Mouse (Mus musculus): ENCODE measurements around the gene Barx2. TPM values are rescaled to one million over a fixed set of nuclear protein-coding genes. Genes with fewer than 3 reads are reported as not detected.

The Barx2 gene
- polyA plus RNA-seq, 1 experiment from 2014 or later: 1.4 TPM

- H3K4me1 ChIP-seq (ENCODE audit: control insufficient read depth, insufficient read depth, low read length): no peaks in the 10 kb centered on the region
- no peaks in the 10 kb centered on the region for H3K9me3 ChIP-seq (replicated peaks; ENCODE audit: control insufficient read depth, low read length)
- H3K4me3 ChIP-seq (ENCODE audit: low read depth, low read length): no peak overlapping the region
- H3K27me3 ChIP-seq (ENCODE audit: control insufficient read depth, insufficient read depth, low read length): no peaks in the 10 kb centered on the region
- H3K4me2 ChIP-seq (ENCODE audit: low read depth, low read length): no peak overlapping the region
- DNase-seq (ENCODE audit: low spot score) (no peak), ATAC-seq (replicated peaks; ENCODE audit: insufficient number of reproducible peaks, low FRiP score, low TSS enrichment, low read depth) (no peak)
- 75% methylated on average over 4 of the region's 4 CpGs for WGBS
- no peak overlapping the region for H3K27ac ChIP-seq (replicated peaks; ENCODE audit: low read depth, low read length)
- no peak overlapping the region for H3K9ac ChIP-seq (replicated peaks; ENCODE audit: low read length)
- H3K36me3 ChIP-seq (replicated peaks; ENCODE audit: control insufficient read depth, insufficient read depth, low read depth, low read length): no peaks in the 10 kb centered on the region; the same call in 1 of the 2 replicates
These were observed 72.7 kb downstream of the Barx2 start for GRCm38 (mm10) chr9:31840571-31840970.

GRCm38 (mm10) chr9:31840037-31840436, 73.2 kb downstream of the Barx2 start:
- no peak overlapping the region for H3K9ac ChIP-seq (replicated peaks; ENCODE audit: low read length)
- H3K4me2 ChIP-seq (ENCODE audit: low read depth, low read length): no peak overlapping the region
- DNase-seq (ENCODE audit: low spot score): no peak
- ATAC-seq (replicated peaks; ENCODE audit: insufficient number of reproducible peaks, low FRiP score, low TSS enrichment, low read depth): no peak
- no peaks in the 10 kb centered on the region for H3K9me3 ChIP-seq (replicated peaks; ENCODE audit: control insufficient read depth, low read length)
- H3K36me3 ChIP-seq (replicated peaks; ENCODE audit: control insufficient read depth, insufficient read depth, low read depth, low read length): no peaks in the 10 kb centered on the region; the same call in 1 of the 2 replicates
- WGBS: 72% methylated on average over 3 of the region's 3 CpGs
- H3K27me3 ChIP-seq (ENCODE audit: control insufficient read depth, insufficient read depth, low read length): no peaks in the 10 kb centered on the region
- H3K27ac ChIP-seq (replicated peaks; ENCODE audit: low read depth, low read length): no peak overlapping the region
- H3K4me1 ChIP-seq (ENCODE audit: control insufficient read depth, insufficient read depth, low read length): no peaks in the 10 kb centered on the region
- H3K4me3 ChIP-seq (ENCODE audit: low read depth, low read length): no peak overlapping the region

- Histone ChIP-seq H3K27ac (replicated peaks; ENCODE audit: low read depth, low read length) (no peak overlapping the region), H3K9ac (replicated peaks; ENCODE audit: low read length) (no peak overlapping the region), H3K36me3 (replicated peaks; ENCODE audit: control insufficient read depth, insufficient read depth, low read depth, low read length) (no peaks in the 10 kb centered on the region; the same call in 1 of the 2 replicates), H3K27me3 (ENCODE audit: control insufficient read depth, insufficient read depth, low read length) (no peaks in the 10 kb centered on the region), H3K4me1 (ENCODE audit: control insufficient read depth, insufficient read depth, low read length) (no peaks in the 10 kb centered on the region), H3K4me2 (ENCODE audit: low read depth, low read length) (no peak overlapping the region), H3K4me3 (ENCODE audit: low read depth, low read length) (no peak overlapping the region), H3K9me3 (replicated peaks; ENCODE audit: control insufficient read depth, low read length) (no peaks in the 10 kb centered on the region)
- DNase-seq (ENCODE audit: low spot score) (peak; percentile 51), ATAC-seq (replicated peaks; ENCODE audit: insufficient number of reproducible peaks, low FRiP score, low TSS enrichment, low read depth) (peak; percentile 18; the same call in 1 of the 2 replicates)
- WGBS: 37% methylated on average over 15 of the region's 15 CpGs
These were observed 73.9 kb downstream of the Barx2 start for GRCm38 (mm10) chr9:31839106-31840027.

- 60% methylated on average over 6 of the region's 6 CpGs for WGBS
- Histone ChIP-seq H3K4me2 (ENCODE audit: low read depth, low read length) (no peak overlapping the region), H3K27ac (replicated peaks; ENCODE audit: low read depth, low read length) (no peak overlapping the region)
These were observed 75.2 kb downstream of the Barx2 start for GRCm38 (mm10) chr9:31838047-31838446.

GRCm38 (mm10) chr9:31808753-31809152, 104.5 kb downstream of the Barx2 start:
- WGBS: 73% methylated on average over 2 of the region's 2 CpGs

More at GRCm38 (mm10) chr9:31838047-31838446, 75.2 kb downstream of the Barx2 start:
- Histone ChIP-seq H3K4me3 (ENCODE audit: low read depth, low read length) (no peak overlapping the region), H3K9me3 (replicated peaks; ENCODE audit: control insufficient read depth, low read length) (no peaks in the 10 kb centered on the region), H3K36me3 (replicated peaks; ENCODE audit: control insufficient read depth, insufficient read depth, low read depth, low read length) (no peaks in the 10 kb centered on the region; the same call in 1 of the 2 replicates), H3K4me1 (ENCODE audit: control insufficient read depth, insufficient read depth, low read length) (no peaks in the 10 kb centered on the region), H3K9ac (replicated peaks; ENCODE audit: low read length) (0 out of 2 replicates have a peak overlapping the region, but pooled peaks have one; percentile 9), H3K27me3 (ENCODE audit: control insufficient read depth, insufficient read depth, low read length) (no peaks in the 10 kb centered on the region)
- ATAC-seq (replicated peaks; ENCODE audit: insufficient number of reproducible peaks, low FRiP score, low TSS enrichment, low read depth): no peak
- DNase-seq (ENCODE audit: low spot score): no peak

GRCm38 (mm10) chr9:31802641-31803040, 110.6 kb downstream of the Barx2 start:
- ATAC-seq (replicated peaks; ENCODE audit: insufficient number of reproducible peaks, low FRiP score, low TSS enrichment, low read depth): no peak
- DNase-seq (ENCODE audit: low spot score): no peak
- Histone ChIP-seq H3K4me2 (ENCODE audit: low read depth, low read length) (no peak overlapping the region), H3K4me1 (ENCODE audit: control insufficient read depth, insufficient read depth, low read length) (no peaks in the 10 kb centered on the region), H3K27me3 (ENCODE audit: control insufficient read depth, insufficient read depth, low read length) (no peaks in the 10 kb centered on the region), H3K9ac (replicated peaks; ENCODE audit: low read length) (no peak overlapping the region), H3K36me3 (replicated peaks; ENCODE audit: control insufficient read depth, insufficient read depth, low read depth, low read length) (no peaks in the 10 kb centered on the region), H3K27ac (replicated peaks; ENCODE audit: low read depth, low read length) (no peak overlapping the region), H3K4me3 (ENCODE audit: low read depth, low read length) (no peak overlapping the region), H3K9me3 (replicated peaks; ENCODE audit: control insufficient read depth, low read length) (no peaks in the 10 kb centered on the region)
- 94% methylated on average over 1 of the region's 1 CpGs for WGBS

More at GRCm38 (mm10) chr9:31808753-31809152, 104.5 kb downstream of the Barx2 start:
- Histone ChIP-seq H3K27ac (replicated peaks; ENCODE audit: low read depth, low read length) (no peak overlapping the region), H3K9me3 (replicated peaks; ENCODE audit: control insufficient read depth, low read length) (no peaks in the 10 kb centered on the region), H3K36me3 (replicated peaks; ENCODE audit: control insufficient read depth, insufficient read depth, low read depth, low read length) (no peaks in the 10 kb centered on the region), H3K27me3 (ENCODE audit: control insufficient read depth, insufficient read depth, low read length) (no peaks in the 10 kb centered on the region), H3K4me3 (ENCODE audit: low read depth, low read length) (no peak overlapping the region), H3K4me2 (ENCODE audit: low read depth, low read length) (no peak overlapping the region), H3K9ac (replicated peaks; ENCODE audit: low read length) (no peak overlapping the region), H3K4me1 (ENCODE audit: control insufficient read depth, insufficient read depth, low read length) (no peaks in the 10 kb centered on the region)
- no peak for ATAC-seq (replicated peaks; ENCODE audit: insufficient number of reproducible peaks, low FRiP score, low TSS enrichment, low read depth)
- peak; percentile 5 for DNase-seq (ENCODE audit: low spot score)

Other genes starting within 250 kb of the Barx2 start
- 5.9 and 7.4 TPM in 2 replicates for gene Arhgap32, start 202.7 kb upstream of the Barx2 start, polyA plus RNA-seq (2014; fragmentation: Nextera tagmentation; extraction: Ambion mirVana)